Mouse (Mus musculus): ENCODE measurements at regions not wholly inside any gene's neighbourhood (a gene's known extent, or its start where the extent isn't known, plus 50 kb on each side); places are given as distances from the start of the nearest gene placed in this dataset.

DNA sequence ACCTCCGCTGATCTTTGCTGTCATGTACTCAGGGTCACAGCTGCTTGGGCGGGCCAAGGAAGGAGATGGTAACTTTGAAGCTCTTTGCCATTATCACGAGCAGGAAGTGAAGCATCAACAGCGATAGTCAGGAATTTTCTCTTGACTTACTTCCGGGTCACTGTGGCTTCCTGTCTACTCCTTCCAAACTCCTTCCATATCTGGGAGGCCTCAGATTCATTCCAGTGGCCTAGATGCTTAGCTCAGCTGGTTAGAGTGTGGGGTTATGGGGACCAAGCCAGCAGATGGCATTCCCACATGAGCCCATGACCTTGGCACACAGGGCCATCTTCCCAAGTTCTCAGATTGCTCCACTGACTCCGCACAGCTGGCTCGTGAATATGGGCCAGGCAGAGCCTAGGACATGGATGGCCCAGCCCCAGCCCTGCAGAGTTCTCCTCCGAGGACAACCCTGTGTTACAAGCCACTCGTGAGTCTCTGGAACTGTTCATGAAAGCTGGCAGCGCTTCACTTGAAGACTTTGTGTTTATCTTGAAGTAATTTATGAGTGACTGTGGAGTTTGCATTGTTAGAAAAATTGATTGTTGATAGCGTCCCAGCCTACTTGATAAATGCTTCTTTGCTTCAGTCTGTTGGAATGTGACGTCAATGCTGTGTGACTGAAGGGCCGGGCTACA lies 133.2 kb downstream of the Slc30a10 start:
- TF ChIP-seq CTCF (IDR thresholded peaks at IDR 0.05; ENCODE audit: low read depth, low read length) (no peak), POLR2A (IDR thresholded peaks at IDR 0.05; ENCODE audit: extremely low read depth, insufficient read depth, low read length) (no peak)
- Histone ChIP-seq H3K27me3 (ENCODE audit: control insufficient read depth, insufficient read depth, low read length) (no peaks in the 10 kb centered on the region), H3K36me3 (ENCODE audit: control insufficient read depth, insufficient read depth, low read length) (no peaks in the 10 kb centered on the region), H3K4me1 (ENCODE audit: control insufficient read depth, insufficient read depth, low read length) (no peaks in the 10 kb centered on the region; the same call in 1 of the 2 replicates), H3K27ac (replicated peaks; ENCODE audit: insufficient read depth, low read depth, low read length) (no peak overlapping the region), H3K4me3 (ENCODE audit: insufficient read depth, low read depth, low read length) (no peak overlapping the region), H3K79me2 (ENCODE audit: control insufficient read depth, insufficient read depth, low read length) (no peaks in the 10 kb centered on the region), H3K9ac (ENCODE audit: low read depth, low read length) (no peak overlapping the region)
- peak; percentile 26 for DNase-seq (ENCODE audit: extremely low read depth, low read depth, low spot score)
- WGBS, result 68% methylated on average over 13 of the region's 13 CpGs

GRCm38 (mm10) chr1:185588348-185588719 lies 133.7 kb downstream of the Slc30a10 start:
- TF ChIP-seq POLR2A (IDR thresholded peaks at IDR 0.05; ENCODE audit: extremely low read depth, insufficient read depth, low read length), result no peak
- TF ChIP-seq CTCF (IDR thresholded peaks at IDR 0.05; ENCODE audit: low read depth, low read length), result no peak
- DNase-seq (ENCODE audit: extremely low read depth, low read depth, low spot score), result no peak
- no peaks in the 10 kb centered on the region; the same call in 1 of the 2 replicates for H3K4me1 ChIP-seq (ENCODE audit: control insufficient read depth, insufficient read depth, low read length)
- no peaks in the 10 kb centered on the region for H3K36me3 ChIP-seq (ENCODE audit: control insufficient read depth, insufficient read depth, low read length)
- no peak overlapping the region for H3K4me3 ChIP-seq (ENCODE audit: insufficient read depth, low read depth, low read length)
- H3K9ac ChIP-seq (ENCODE audit: low read depth, low read length), result no peak overlapping the region
- no peak overlapping the region for H3K27ac ChIP-seq (replicated peaks; ENCODE audit: insufficient read depth, low read depth, low read length)
- WGBS, result 85% methylated on average over 4 of the region's 4 CpGs
- no peaks in the 10 kb centered on the region for H3K27me3 ChIP-seq (ENCODE audit: control insufficient read depth, insufficient read depth, low read length)
- no peaks in the 10 kb centered on the region for H3K79me2 ChIP-seq (ENCODE audit: control insufficient read depth, insufficient read depth, low read length)

- TF ChIP-seq CTCF (IDR thresholded peaks at IDR 0.05; ENCODE audit: low read depth, low read length), result no peak
- TF ChIP-seq POLR2A (IDR thresholded peaks at IDR 0.05; ENCODE audit: extremely low read depth, insufficient read depth, low read length), result no peak
- Histone ChIP-seq H3K4me1 (ENCODE audit: control insufficient read depth, insufficient read depth, low read length) (no peaks in the 10 kb centered on the region), H3K27ac (replicated peaks; ENCODE audit: insufficient read depth, low read depth, low read length) (no peak overlapping the region), H3K9ac (ENCODE audit: low read depth, low read length) (no peak overlapping the region), H3K79me2 (ENCODE audit: control insufficient read depth, insufficient read depth, low read length) (no peaks in the 10 kb centered on the region), H3K27me3 (ENCODE audit: control insufficient read depth, insufficient read depth, low read length) (no peaks in the 10 kb centered on the region), H3K36me3 (ENCODE audit: control insufficient read depth, insufficient read depth, low read length) (no peaks in the 10 kb centered on the region), H3K4me3 (ENCODE audit: insufficient read depth, low read depth, low read length) (no peak overlapping the region)
- WGBS, result 70% methylated on average over 5 of the region's 5 CpGs
- DNase-seq (ENCODE audit: extremely low read depth, low read depth, low spot score), result no peak
These were observed 142.2 kb downstream of the Slc30a10 start for GRCm38 (mm10) chr1:185596815-185597214.

DNA sequence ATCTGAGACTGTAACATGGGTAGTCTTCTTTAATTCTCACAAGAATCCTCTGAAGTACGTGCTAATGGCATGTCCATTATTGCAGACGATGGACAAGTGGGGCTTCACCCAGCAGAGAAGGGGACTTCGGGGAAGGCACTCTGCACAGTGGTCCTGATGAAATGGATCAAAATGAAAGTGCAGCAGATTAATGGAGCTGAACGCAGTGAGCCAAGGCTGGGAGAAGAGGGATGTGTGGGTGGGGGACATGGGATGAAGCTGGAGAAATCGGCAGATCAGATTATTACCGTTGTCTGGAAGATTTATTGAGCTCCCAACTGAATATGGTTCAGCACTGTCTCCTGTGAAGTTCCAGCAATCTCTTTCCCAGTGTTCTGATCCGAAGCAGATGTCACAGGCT lies 143.9 kb downstream of the Slc30a10 start:
- Histone ChIP-seq H3K9ac (ENCODE audit: low read depth, low read length) (no peak overlapping the region), H3K27me3 (ENCODE audit: control insufficient read depth, insufficient read depth, low read length) (no peaks in the 10 kb centered on the region), H3K4me3 (ENCODE audit: insufficient read depth, low read depth, low read length) (no peak overlapping the region), H3K27ac (replicated peaks; ENCODE audit: insufficient read depth, low read depth, low read length) (no peak overlapping the region), H3K79me2 (ENCODE audit: control insufficient read depth, insufficient read depth, low read length) (no peaks in the 10 kb centered on the region), H3K4me1 (ENCODE audit: control insufficient read depth, insufficient read depth, low read length) (no peaks in the 10 kb centered on the region), H3K36me3 (ENCODE audit: control insufficient read depth, insufficient read depth, low read length) (no peaks in the 10 kb centered on the region)
- DNase-seq (ENCODE audit: extremely low read depth, low read depth, low spot score), result no peak
- no peak for TF ChIP-seq CTCF (IDR thresholded peaks at IDR 0.05; ENCODE audit: low read depth, low read length)
- no peak for TF ChIP-seq POLR2A (IDR thresholded peaks at IDR 0.05; ENCODE audit: extremely low read depth, insufficient read depth, low read length)
- 90% methylated on average over 7 of the region's 7 CpGs for WGBS

DNA sequence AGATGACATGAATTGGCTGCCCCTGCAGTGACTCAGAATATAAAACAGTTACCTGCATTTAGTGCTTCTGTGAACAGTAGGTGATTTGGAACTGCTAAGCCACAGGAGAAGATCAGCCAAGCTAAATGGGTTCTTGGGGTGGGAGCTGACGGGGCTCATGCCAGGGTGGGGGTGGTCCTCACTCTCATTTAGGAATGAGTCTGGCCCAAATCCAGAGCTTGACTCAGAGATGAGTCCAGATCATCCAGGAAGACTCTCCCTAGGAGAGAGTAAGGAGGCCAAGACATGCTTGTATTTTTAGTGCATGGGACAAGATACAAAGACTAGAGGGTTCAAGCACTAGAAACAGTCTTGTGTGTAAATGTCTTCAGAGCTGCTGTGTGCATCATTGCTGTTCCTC lies 146.5 kb downstream of the Slc30a10 start:
- H3K79me2 ChIP-seq (ENCODE audit: control insufficient read depth, insufficient read depth, low read length), result no peaks in the 10 kb centered on the region
- no peaks in the 10 kb centered on the region for H3K4me1 ChIP-seq (ENCODE audit: control insufficient read depth, insufficient read depth, low read length)
- no peak overlapping the region for H3K9ac ChIP-seq (ENCODE audit: low read depth, low read length)
- no peak overlapping the region for H3K27ac ChIP-seq (replicated peaks; ENCODE audit: insufficient read depth, low read depth, low read length)
- DNase-seq (ENCODE audit: extremely low read depth, low read depth, low spot score), result no peak
- 97% methylated on average over 1 of the region's 1 CpGs for WGBS
- TF ChIP-seq CTCF (IDR thresholded peaks at IDR 0.05; ENCODE audit: low read depth, low read length) (no peak), POLR2A (IDR thresholded peaks at IDR 0.05; ENCODE audit: extremely low read depth, insufficient read depth, low read length) (no peak)
- no peaks in the 10 kb centered on the region for H3K36me3 ChIP-seq (ENCODE audit: control insufficient read depth, insufficient read depth, low read length)
- no peak overlapping the region for H3K4me3 ChIP-seq (ENCODE audit: insufficient read depth, low read depth, low read length)
- H3K27me3 ChIP-seq (ENCODE audit: control insufficient read depth, insufficient read depth, low read length), result no peaks in the 10 kb centered on the region

DNA sequence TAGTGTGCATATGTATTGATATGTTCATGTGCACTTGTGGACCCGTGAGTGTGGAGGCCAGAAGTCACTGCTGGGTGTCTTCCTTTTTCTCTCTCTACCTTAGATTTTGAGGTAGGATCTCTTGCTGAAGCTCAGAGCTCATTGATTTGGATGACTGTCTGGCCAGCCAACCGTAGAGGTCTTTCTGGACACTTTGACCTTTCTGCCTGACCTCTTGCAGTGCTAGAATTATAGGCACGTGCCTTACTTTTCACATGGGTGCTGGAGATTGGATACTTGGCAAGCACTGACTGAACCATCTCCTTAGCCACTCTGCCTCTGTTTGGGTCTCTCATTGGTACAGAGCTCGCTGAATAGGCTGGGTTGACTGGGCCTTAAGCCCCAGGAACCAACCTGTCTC lies 151.3 kb downstream of the Slc30a10 start:
- no peak overlapping the region for H3K27ac ChIP-seq (replicated peaks; ENCODE audit: insufficient read depth, low read depth, low read length)
- H3K4me3 ChIP-seq (ENCODE audit: insufficient read depth, low read depth, low read length), result no peak overlapping the region
- H3K79me2 ChIP-seq (ENCODE audit: control insufficient read depth, insufficient read depth, low read length), result no peaks in the 10 kb centered on the region
- no peak overlapping the region for H3K9ac ChIP-seq (ENCODE audit: low read depth, low read length)
- 81% methylated on average over 4 of the region's 4 CpGs for WGBS
- peak; percentile 47 for DNase-seq (ENCODE audit: extremely low read depth, low read depth, low spot score)
- no peaks in the 10 kb centered on the region for H3K27me3 ChIP-seq (ENCODE audit: control insufficient read depth, insufficient read depth, low read length)
- H3K36me3 ChIP-seq (ENCODE audit: control insufficient read depth, insufficient read depth, low read length), result no peaks in the 10 kb centered on the region
- no peak for TF ChIP-seq POLR2A (IDR thresholded peaks at IDR 0.05; ENCODE audit: extremely low read depth, insufficient read depth, low read length)
- TF ChIP-seq CTCF (IDR thresholded peaks at IDR 0.05; ENCODE audit: low read depth, low read length), result no peak
- peaks cover 3% of the 10 kb centered on the region; the same call in 1 of the 2 replicates for H3K4me1 ChIP-seq (ENCODE audit: control insufficient read depth, insufficient read depth, low read length)

All from liver, adult 2 months (tissue).